Mouse (Mus musculus): ENCODE results near the gene Dscam. TPM values are rescaled to one million over a fixed set of nuclear protein-coding genes. Genes with fewer than 3 reads are reported as not detected.
A peak's percentile ranks its signal among the peaks of the same experiment; 100 is the strongest.

The Dscam gene
- polyA plus RNA-seq, 1 experiment from 2014 or later, result 0.05 TPM

DNA sequence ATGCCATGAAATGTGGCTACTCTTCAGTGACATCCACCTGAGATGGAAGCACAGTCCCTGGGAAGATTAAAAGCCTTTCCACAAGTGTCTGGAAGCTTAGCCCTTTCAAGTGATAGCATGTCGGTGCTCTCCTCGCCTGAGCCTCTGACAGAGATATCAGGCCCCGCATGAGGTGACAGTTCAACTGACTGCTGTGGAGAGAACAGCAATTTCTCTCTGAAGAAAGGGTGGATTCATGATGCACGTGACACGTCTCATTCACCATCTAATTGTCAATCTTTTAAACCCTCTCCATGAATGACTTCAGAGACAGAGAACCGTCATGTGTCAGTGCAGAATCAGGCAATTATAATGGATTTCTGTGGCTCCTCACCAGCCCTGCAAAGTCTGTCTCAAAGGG lies 416.2 kb downstream of the Dscam start:
- no peaks in the 10 kb centered on the region for H3K4me1 ChIP-seq (replicated peaks; ENCODE audit: insufficient read depth, low read length)

DNA sequence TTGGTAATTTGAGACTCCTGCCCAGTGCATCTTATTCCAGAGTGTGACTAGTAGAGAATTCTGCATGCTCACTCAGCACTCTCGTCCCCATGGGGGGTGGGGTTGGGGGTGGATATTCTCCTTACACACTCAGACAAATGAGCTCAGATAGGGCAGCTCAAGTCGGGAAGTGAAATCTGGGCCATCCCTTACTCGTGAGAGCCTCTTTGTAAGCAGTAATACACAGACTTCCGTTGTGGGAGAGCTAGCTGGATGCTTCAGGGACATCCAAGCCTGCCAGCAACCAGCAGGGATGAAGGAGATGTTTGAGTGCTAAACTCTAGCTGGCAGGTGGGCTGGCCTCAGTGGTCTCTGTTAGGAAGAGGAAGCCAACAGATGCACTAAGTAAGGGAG lies 416.8 kb downstream of the Dscam start:
- no peak overlapping the region for H3K27ac ChIP-seq
- DNase-seq (ENCODE audit: low spot score) (no peak), ATAC-seq (replicated peaks; ENCODE audit: low FRiP score, low read depth) (no peak)
- H3K36me3 ChIP-seq (ENCODE audit: insufficient read depth, low read length), result no peaks in the 10 kb centered on the region
- H3K4me3 ChIP-seq (replicated peaks; ENCODE audit: low read depth, low read length), result no peak overlapping the region
- H3K4me1 ChIP-seq (replicated peaks; ENCODE audit: insufficient read depth, low read length), result no peaks in the 10 kb centered on the region
- TF ChIP-seq CTCF (IDR thresholded peaks at IDR 0.05; ENCODE audit: low read depth), result no peak
- no peaks in the 10 kb centered on the region for H3K27me3 ChIP-seq (ENCODE audit: insufficient read depth, low read length)
- WGBS, result 25% methylated on average over 4 of the region's 4 CpGs
- no peak overlapping the region for H3K4me2 ChIP-seq (ENCODE audit: low read length)
- no peaks in the 10 kb centered on the region for H3K9me3 ChIP-seq (replicated peaks; ENCODE audit: low read length)
- no peak overlapping the region for H3K9ac ChIP-seq (ENCODE audit: low read depth, low read length)

More for the DNA sequence above, 416.2 kb downstream of the Dscam start:
- Histone ChIP-seq H3K27ac (no peak overlapping the region), H3K27me3 (ENCODE audit: insufficient read depth, low read length) (no peaks in the 10 kb centered on the region), H3K36me3 (ENCODE audit: insufficient read depth, low read length) (no peaks in the 10 kb centered on the region), H3K4me2 (ENCODE audit: low read length) (no peak overlapping the region), H3K4me3 (replicated peaks; ENCODE audit: low read depth, low read length) (no peak overlapping the region), H3K9ac (ENCODE audit: low read depth, low read length) (no peak overlapping the region), H3K9me3 (replicated peaks; ENCODE audit: low read length) (no peaks in the 10 kb centered on the region)
- no peak for DNase-seq (ENCODE audit: low spot score)
- TF ChIP-seq CTCF (IDR thresholded peaks at IDR 0.05; ENCODE audit: low read depth), result no peak
- WGBS, result 58% methylated on average over 6 of the region's 6 CpGs
- no peak for ATAC-seq (replicated peaks; ENCODE audit: low FRiP score, low read depth)

DNA sequence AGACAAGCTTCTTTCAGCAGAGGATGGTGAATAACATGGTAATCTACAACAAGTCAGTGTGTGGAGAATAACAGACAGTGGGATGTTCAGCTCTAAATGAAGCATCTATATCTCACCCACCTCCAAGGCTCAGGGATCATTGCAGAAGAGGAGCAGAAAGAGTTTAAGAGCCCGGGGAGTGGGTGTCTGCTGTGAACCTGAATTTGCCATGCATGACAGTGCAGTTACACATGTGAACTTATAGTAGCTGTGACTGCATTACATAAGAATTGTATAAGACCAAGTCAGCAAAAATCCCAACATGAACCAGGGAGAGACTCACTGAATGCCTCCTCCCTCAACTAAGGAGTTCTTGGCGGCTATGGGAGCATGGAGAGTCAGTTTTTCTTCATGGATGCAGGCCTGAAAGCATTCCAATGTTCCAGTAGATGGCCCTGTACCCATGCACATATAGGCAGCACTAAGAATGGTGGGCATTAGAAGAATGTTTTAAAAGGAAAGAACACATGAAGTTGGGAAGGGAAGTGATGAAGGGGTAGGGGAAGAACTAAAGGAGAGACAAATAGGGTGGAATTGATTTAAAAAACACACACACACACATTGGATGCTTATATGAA lies 417.3 kb downstream of the Dscam start:
- ATAC-seq (replicated peaks; ENCODE audit: low FRiP score, low read depth), result no peak
- peak; percentile 43; the same call in 1 of the 2 replicates for TF ChIP-seq CTCF (IDR thresholded peaks at IDR 0.05; ENCODE audit: low read depth)
- Histone ChIP-seq H3K27ac (no peak overlapping the region), H3K4me2 (ENCODE audit: low read length) (no peak overlapping the region), H3K4me1 (replicated peaks; ENCODE audit: insufficient read depth, low read length) (no peaks in the 10 kb centered on the region), H3K27me3 (ENCODE audit: insufficient read depth, low read length) (no peaks in the 10 kb centered on the region), H3K9me3 (replicated peaks; ENCODE audit: low read length) (no peaks in the 10 kb centered on the region), H3K4me3 (replicated peaks; ENCODE audit: low read depth, low read length) (no peak overlapping the region), H3K36me3 (ENCODE audit: insufficient read depth, low read length) (no peaks in the 10 kb centered on the region), H3K9ac (ENCODE audit: low read depth, low read length) (no peak overlapping the region)
- WGBS, result 66% methylated on average over 2 of the region's 2 CpGs
- DNase-seq (ENCODE audit: low spot score), result no peak

DNA sequence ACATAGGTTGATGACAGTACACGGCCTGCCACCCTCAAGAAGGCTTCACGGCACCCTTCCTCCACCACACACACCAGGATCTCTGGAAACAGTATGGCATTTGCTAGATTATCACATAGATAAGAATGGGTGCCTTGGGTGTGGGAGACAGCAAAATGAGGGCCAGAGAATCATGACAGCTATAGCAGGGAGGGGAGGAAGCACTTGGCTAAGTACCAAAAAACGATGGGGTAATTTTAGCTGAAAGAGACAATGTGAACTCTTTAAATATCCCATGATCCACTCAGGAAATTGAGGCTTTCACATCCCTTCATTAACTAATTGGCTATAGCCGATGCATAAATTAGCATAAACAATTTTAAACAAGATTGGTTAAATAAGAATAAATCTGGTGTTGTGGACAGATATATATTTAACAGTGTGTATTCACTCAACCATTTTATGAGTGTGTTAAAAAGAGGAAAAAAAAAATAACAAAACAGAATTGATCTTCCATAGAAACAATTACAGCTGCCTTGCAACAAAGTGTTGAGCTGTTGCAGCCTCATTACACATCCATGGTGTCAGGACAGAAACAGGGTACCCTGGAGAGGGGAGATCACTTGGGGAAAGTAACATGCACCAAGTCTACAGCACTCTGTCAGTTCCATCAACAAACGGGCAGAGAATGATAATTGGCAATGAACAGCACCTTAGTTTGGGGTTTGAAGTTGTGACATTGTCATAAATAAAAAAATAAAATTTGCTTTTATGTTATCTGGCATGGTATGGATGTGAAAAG lies 427.9 kb downstream of the Dscam start:
- no peaks in the 10 kb centered on the region for H3K36me3 ChIP-seq (ENCODE audit: insufficient read depth, low read length)
- no peak overlapping the region for H3K4me2 ChIP-seq (ENCODE audit: low read length)
- no peak overlapping the region for H3K4me3 ChIP-seq (replicated peaks; ENCODE audit: low read depth, low read length)
- H3K9me3 ChIP-seq (replicated peaks; ENCODE audit: low read length), result no peaks in the 10 kb centered on the region
- WGBS, result 64% methylated on average over 5 of the region's 5 CpGs
- DNase-seq (ENCODE audit: low spot score), result no peak
- H3K4me1 ChIP-seq (replicated peaks; ENCODE audit: insufficient read depth, low read length), result no peaks in the 10 kb centered on the region
- no peaks in the 10 kb centered on the region for H3K27me3 ChIP-seq (ENCODE audit: insufficient read depth, low read length)
- TF ChIP-seq CTCF (IDR thresholded peaks at IDR 0.05; ENCODE audit: low read depth), result no peak
- H3K27ac ChIP-seq, result no peak overlapping the region
- no peak overlapping the region for H3K9ac ChIP-seq (ENCODE audit: low read depth, low read length)
- no peak for ATAC-seq (replicated peaks; ENCODE audit: low FRiP score, low read depth)

DNA sequence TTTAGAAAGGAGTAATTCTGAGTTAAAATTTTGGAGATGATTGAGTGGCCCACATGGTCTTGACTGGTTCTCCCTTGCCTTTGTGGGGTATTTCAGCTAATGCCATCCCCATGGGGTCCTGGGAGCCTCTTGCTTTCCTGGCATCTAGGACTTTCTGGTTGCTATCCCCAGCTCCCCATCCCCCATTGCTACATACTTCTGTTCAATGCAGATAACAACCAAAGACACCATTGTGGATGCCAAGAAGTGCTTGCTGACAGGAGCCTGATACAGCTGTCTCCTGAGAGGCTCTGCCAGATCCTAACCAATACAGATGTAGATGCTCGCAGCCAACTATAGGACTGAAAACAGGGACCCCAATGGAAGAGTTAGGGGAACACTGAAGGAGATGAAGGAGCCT lies 429.2 kb downstream of the Dscam start:
- no peak overlapping the region for H3K9ac ChIP-seq (ENCODE audit: low read depth, low read length)
- ATAC-seq (replicated peaks; ENCODE audit: low FRiP score, low read depth), result no peak
- no peak overlapping the region for H3K4me2 ChIP-seq (ENCODE audit: low read length)
- WGBS, result 88% methylated on average over 1 of the region's 1 CpGs
- TF ChIP-seq CTCF (IDR thresholded peaks at IDR 0.05; ENCODE audit: low read depth), result no peak
- no peaks in the 10 kb centered on the region for H3K4me1 ChIP-seq (replicated peaks; ENCODE audit: insufficient read depth, low read length)
- H3K36me3 ChIP-seq (ENCODE audit: insufficient read depth, low read length), result no peaks in the 10 kb centered on the region
- H3K27ac ChIP-seq, result no peak overlapping the region
- H3K27me3 ChIP-seq (ENCODE audit: insufficient read depth, low read length), result no peaks in the 10 kb centered on the region
- no peak for DNase-seq (ENCODE audit: low spot score)
- no peaks in the 10 kb centered on the region for H3K9me3 ChIP-seq (replicated peaks; ENCODE audit: low read length)
- no peak overlapping the region for H3K4me3 ChIP-seq (replicated peaks; ENCODE audit: low read depth, low read length)

DNA sequence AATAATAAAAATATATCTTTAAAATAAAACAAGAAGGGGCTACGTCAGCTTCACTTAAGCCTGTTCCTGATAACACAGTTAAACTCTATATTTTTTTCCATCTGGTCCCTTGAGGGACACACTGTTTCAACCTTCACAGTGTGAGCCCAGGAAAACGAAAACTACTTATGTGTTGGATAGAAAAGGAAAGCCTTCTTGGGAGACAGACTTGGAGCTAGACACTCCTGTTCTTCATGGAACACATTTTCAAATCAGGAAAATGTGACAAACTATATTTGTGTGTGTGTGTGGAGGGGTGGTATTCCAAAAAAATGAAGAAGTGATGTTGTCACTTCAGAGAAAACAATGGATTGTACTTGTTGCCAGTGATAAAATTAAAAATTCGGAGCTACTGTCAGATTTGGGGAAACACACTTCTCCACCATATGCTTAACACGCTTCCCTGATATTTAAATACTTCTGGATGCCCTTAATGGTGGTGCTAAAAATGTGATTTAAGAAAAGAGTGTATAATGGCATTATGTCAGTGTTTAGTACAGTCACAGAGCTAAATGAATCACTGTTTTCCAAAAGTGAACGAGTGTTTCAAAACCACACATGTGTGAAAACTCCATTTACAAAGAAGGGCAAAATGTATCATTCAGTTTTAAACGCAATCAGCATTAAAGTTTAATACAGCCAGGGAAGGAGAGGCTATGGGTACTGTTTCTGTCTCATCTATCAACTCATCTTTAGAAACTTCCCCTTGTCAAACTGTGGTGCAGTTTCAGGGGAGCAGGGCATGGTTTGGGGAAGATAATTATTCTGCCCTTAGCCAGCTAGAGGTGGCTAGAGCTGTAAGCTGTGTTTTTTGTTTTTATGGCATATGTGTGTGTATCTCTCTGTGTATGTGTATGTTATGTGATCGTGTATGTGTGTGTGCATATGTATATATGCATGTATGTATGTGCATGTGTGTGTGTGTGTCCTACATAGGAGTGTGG lies 430.2 kb downstream of the Dscam start:
- no peaks in the 10 kb centered on the region for H3K36me3 ChIP-seq (ENCODE audit: insufficient read depth, low read length)
- DNase-seq (ENCODE audit: low spot score) (no peak), ATAC-seq (replicated peaks; ENCODE audit: low FRiP score, low read depth) (no peak)
- no peak overlapping the region for H3K9ac ChIP-seq (ENCODE audit: low read depth, low read length)
- no peaks in the 10 kb centered on the region for H3K27me3 ChIP-seq (ENCODE audit: insufficient read depth, low read length)
- no peaks in the 10 kb centered on the region for H3K4me1 ChIP-seq (replicated peaks; ENCODE audit: insufficient read depth, low read length)
- H3K9me3 ChIP-seq (replicated peaks; ENCODE audit: low read length), result no peaks in the 10 kb centered on the region
- H3K4me2 ChIP-seq (ENCODE audit: low read length), result no peak overlapping the region
- no peak overlapping the region for H3K4me3 ChIP-seq (replicated peaks; ENCODE audit: low read depth, low read length)
- WGBS, result 79% methylated on average over 7 of the region's 7 CpGs
- H3K27ac ChIP-seq, result no peak overlapping the region
- no peak for TF ChIP-seq CTCF (IDR thresholded peaks at IDR 0.05; ENCODE audit: low read depth)

All from kidney, postnatal 0 days (tissue).